Mouse (Mus musculus): ENCODE data around the gene Oas1a. TPM values are rescaled to one million over a fixed set of nuclear protein-coding genes. Genes with fewer than 3 reads are reported as not detected.
"Not testable (repeated sequence)": the region's sequence is repeated elsewhere in the genome, so short reads cannot be mapped to it uniquely, and the experiment has no call there.

Gene Oas1a
- polyA plus RNA-seq, 1 experiment = 21.3 TPM

GRCm38 (mm10) chr5:120923969-120924368, 16.6 kb upstream of the Oas1a start:
- Histone ChIP-seq H3K4me3 (replicated peaks) (no peak overlapping the region), H3K27me3 (replicated peaks) (peaks cover 36% of the 10 kb centered on the region), H3K4me1 (no peaks in the 10 kb centered on the region), H3K9me3 (no peaks in the 10 kb centered on the region), H3K36me3 (replicated peaks; ENCODE audit: low read length) (no peaks in the 10 kb centered on the region)
- TF ChIP-seq FLI1 (IDR thresholded peaks at IDR 0.05; ENCODE audit: low read length) = no peak
- no peak for TF ChIP-seq GATA1 (IDR thresholded peaks at IDR 0.05; ENCODE audit: borderline replicate concordance, low read length)

- TF ChIP-seq GATA1 (IDR thresholded peaks at IDR 0.05; ENCODE audit: borderline replicate concordance, low read length) (no peak), FLI1 (IDR thresholded peaks at IDR 0.05; ENCODE audit: low read length) (no peak)
- Histone ChIP-seq H3K4me3 (replicated peaks) (no peak overlapping the region), H3K4me1 (no peaks in the 10 kb centered on the region), H3K36me3 (replicated peaks; ENCODE audit: low read length) (no peaks in the 10 kb centered on the region), H3K27me3 (replicated peaks) (peaks cover 26% of the 10 kb centered on the region), H3K9me3 (0 out of 2 replicates have a peak, but pooled peaks cover 3% of the 10 kb centered on the region)
Observed at GRCm38 (mm10) chr5:120920296-120920695, 13.0 kb upstream of the Oas1a start.

GRCm38 (mm10) chr5:120919156-120919935, 12.0 kb upstream of the Oas1a start:
- H3K9me3 ChIP-seq; H3K4me3 ChIP-seq (replicated peaks); H3K4me1 ChIP-seq; H3K36me3 ChIP-seq (replicated peaks; ENCODE audit: low read length): not testable (repeated sequence)
- H3K27me3 ChIP-seq (replicated peaks) = peaks cover 29% of the 10 kb centered on the region

- H3K9me3 ChIP-seq; H3K36me3 ChIP-seq (replicated peaks; ENCODE audit: low read length); H3K4me1 ChIP-seq; H3K4me3 ChIP-seq (replicated peaks): not testable (repeated sequence)
- H3K27me3 ChIP-seq (replicated peaks) = peaks cover 13% of the 10 kb centered on the region
Observed at GRCm38 (mm10) chr5:120914204-120914603, 6.9 kb upstream of the Oas1a start, which contains the start of gene Oas1d. Gene Oas1d, plus strand, starts transcription at chr5:120914536.

GRCm38 (mm10) chr5:120908196-120908920, 1.0 kb upstream of the Oas1a start:
- Histone ChIP-seq H3K4me3 (replicated peaks) (no peak overlapping the region), H3K4me1 (peaks cover 9% of the 10 kb centered on the region; the same call in 1 of the 2 replicates), H3K36me3 (replicated peaks; ENCODE audit: low read length) (no peaks in the 10 kb centered on the region), H3K27me3 (replicated peaks) (peaks cover 2% of the 10 kb centered on the region), H3K9me3 (0 out of 2 replicates have a peak, but pooled peaks cover 3% of the 10 kb centered on the region)
- no peak for TF ChIP-seq GATA1 (IDR thresholded peaks at IDR 0.05; ENCODE audit: borderline replicate concordance, low read length)
- no peak for TF ChIP-seq FLI1 (IDR thresholded peaks at IDR 0.05; ENCODE audit: low read length)

GRCm38 (mm10) chr5:120902056-120902455, 5.3 kb downstream of the Oas1a start:
- no peak for TF ChIP-seq GATA1 (IDR thresholded peaks at IDR 0.05; ENCODE audit: borderline replicate concordance, low read length)
- no peak for TF ChIP-seq FLI1 (IDR thresholded peaks at IDR 0.05; ENCODE audit: low read length)
- H3K36me3 ChIP-seq (replicated peaks; ENCODE audit: low read length) = peaks cover 32% of the 10 kb centered on the region
- H3K9me3 ChIP-seq = no peaks in the 10 kb centered on the region
- no peak overlapping the region for H3K4me3 ChIP-seq (replicated peaks)
- H3K27me3 ChIP-seq (replicated peaks) = no peaks in the 10 kb centered on the region
- peaks cover 5% of the 10 kb centered on the region; the same call in 1 of the 2 replicates for H3K4me1 ChIP-seq

- Histone ChIP-seq H3K4me3 (replicated peaks) (no peak overlapping the region), H3K9me3 (no peaks in the 10 kb centered on the region), H3K4me1 (no peaks in the 10 kb centered on the region), H3K36me3 (replicated peaks; ENCODE audit: low read length) (peaks cover 32% of the 10 kb centered on the region), H3K27me3 (replicated peaks) (no peaks in the 10 kb centered on the region)
- TF ChIP-seq GATA1 (IDR thresholded peaks at IDR 0.05; ENCODE audit: borderline replicate concordance, low read length) (no peak), FLI1 (IDR thresholded peaks at IDR 0.05; ENCODE audit: low read length) (no peak)
Observed at GRCm38 (mm10) chr5:120900666-120901065, 6.7 kb downstream of the Oas1a start.

- Histone ChIP-seq H3K27me3 (replicated peaks) (no peaks in the 10 kb centered on the region), H3K4me3 (replicated peaks) (no peak overlapping the region), H3K36me3 (replicated peaks; ENCODE audit: low read length) (peaks cover 32% of the 10 kb centered on the region), H3K4me1 (no peaks in the 10 kb centered on the region), H3K9me3 (0 out of 2 replicates have a peak, but pooled peaks cover 3% of the 10 kb centered on the region)
- TF ChIP-seq FLI1 (IDR thresholded peaks at IDR 0.05; ENCODE audit: low read length) (no peak), GATA1 (IDR thresholded peaks at IDR 0.05; ENCODE audit: borderline replicate concordance, low read length) (no peak)
Observed at GRCm38 (mm10) chr5:120898726-120899125, 8.6 kb downstream of the Oas1a start.

GRCm38 (mm10) chr5:120898307-120898706, 9.0 kb downstream of the Oas1a start:
- no peak for TF ChIP-seq GATA1 (IDR thresholded peaks at IDR 0.05; ENCODE audit: borderline replicate concordance, low read length)
- no peak for TF ChIP-seq FLI1 (IDR thresholded peaks at IDR 0.05; ENCODE audit: low read length)
- Histone ChIP-seq H3K27me3 (replicated peaks) (no peaks in the 10 kb centered on the region), H3K4me1 (no peaks in the 10 kb centered on the region), H3K4me3 (replicated peaks) (no peak overlapping the region), H3K36me3 (replicated peaks; ENCODE audit: low read length) (peaks cover 32% of the 10 kb centered on the region), H3K9me3 (0 out of 2 replicates have a peak, but pooled peaks cover 3% of the 10 kb centered on the region)

- no peak for TF ChIP-seq GATA1 (IDR thresholded peaks at IDR 0.05; ENCODE audit: borderline replicate concordance, low read length)
- no peak for TF ChIP-seq FLI1 (IDR thresholded peaks at IDR 0.05; ENCODE audit: low read length)
- H3K27me3 ChIP-seq (replicated peaks) = no peaks in the 10 kb centered on the region
- peaks cover 12% of the 10 kb centered on the region for H3K36me3 ChIP-seq (replicated peaks; ENCODE audit: low read length)
- H3K9me3 ChIP-seq = peaks cover 13% of the 10 kb centered on the region
- H3K4me1 ChIP-seq = no peaks in the 10 kb centered on the region
- no peak overlapping the region for H3K4me3 ChIP-seq (replicated peaks)
Observed at GRCm38 (mm10) chr5:120895231-120895900, 12.0 kb downstream of the Oas1a start.

- H3K4me1 ChIP-seq; H3K27me3 ChIP-seq (replicated peaks); H3K4me3 ChIP-seq (replicated peaks): not testable (repeated sequence)
- Histone ChIP-seq H3K36me3 (replicated peaks; ENCODE audit: low read length) (peaks cover 12% of the 10 kb centered on the region), H3K9me3 (peaks cover 13% of the 10 kb centered on the region)
Observed at GRCm38 (mm10) chr5:120894692-120895091, 12.6 kb downstream of the Oas1a start.

- not testable (repeated sequence) for H3K27me3 ChIP-seq (replicated peaks); H3K4me1 ChIP-seq; H3K4me3 ChIP-seq (replicated peaks); H3K36me3 ChIP-seq (replicated peaks; ENCODE audit: low read length)
- peaks cover 13% of the 10 kb centered on the region for H3K9me3 ChIP-seq
Observed at GRCm38 (mm10) chr5:120893866-120894265, 13.5 kb downstream of the Oas1a start.

Data from megakaryocyte, embryonic 14.5 days (primary cell).